Mouse (Mus musculus): ENCODE measurements around the gene Prox1.

Prox1 gene

GRCm38 (mm10) chr1:190079643-190080275 is 90.8 kb downstream of the Prox1 start:
- no peak for DNase-seq (ENCODE audit: extremely low spot score, low spot score)

- no peak for DNase-seq (ENCODE audit: extremely low spot score, low spot score)
These were observed 93.9 kb downstream of the Prox1 start for GRCm38 (mm10) chr1:190076601-190077000.
